Mouse (Mus musculus): ENCODE results near the gene Rtn3. TPM values are rescaled to one million over a fixed set of nuclear protein-coding genes. Genes with fewer than 3 reads are reported as not detected.

Gene Rtn3
- total and polyA plus RNA-seq, 3 experiments = 33.2 to 189 (median 62.7) TPM

GRCm38 (mm10) chr19:7445596-7445995 is 37.5 kb downstream of the Rtn3 start:
- TF ChIP-seq GATA2 (IDR thresholded peaks at IDR 0.05; ENCODE audit: borderline replicate concordance, low read depth, low read length) (no peak), CTCF (IDR thresholded peaks at IDR 0.05; ENCODE audit: low read depth, low read length) (no peak), GATA1 (IDR thresholded peaks at IDR 0.05; ENCODE audit: borderline replicate concordance, low read length) (no peak), POLR2AphosphoS5 (IDR thresholded peaks at IDR 0.05; ENCODE audit: insufficient replicate concordance, low read depth, low read length) (no peak), TAL1 (conservative IDR thresholded peaks at IDR 0.05; ENCODE audit: low read depth, low read length) (no peak)
- no peak overlapping the region for H3K4me3 ChIP-seq (ENCODE audit: low read depth, low read length)
- peaks cover 67% of the 10 kb centered on the region for H3K36me3 ChIP-seq (replicated peaks)
- ATAC-seq (ENCODE audit: extremely low read depth, insufficient number of reproducible peaks, low FRiP score, poor library complexity, severe bottlenecking) = no peak
- H3K27me3 ChIP-seq (ENCODE audit: insufficient read depth, low read length) = no peaks in the 10 kb centered on the region
- DNase-seq (ENCODE audit: low spot score) = no peak
- no peaks in the 10 kb centered on the region for H3K9me3 ChIP-seq (replicated peaks)
- no peaks in the 10 kb centered on the region for H3K4me1 ChIP-seq (ENCODE audit: insufficient read depth, low read depth, low read length)

- DNase-seq (ENCODE audit: low spot score) = no peak
- Histone ChIP-seq H3K4me3 (ENCODE audit: low read depth, low read length) (no peak overlapping the region), H3K27me3 (ENCODE audit: insufficient read depth, low read length) (no peaks in the 10 kb centered on the region), H3K4me1 (ENCODE audit: insufficient read depth, low read depth, low read length) (no peaks in the 10 kb centered on the region), H3K9me3 (replicated peaks) (no peaks in the 10 kb centered on the region), H3K36me3 (replicated peaks) (peaks cover 67% of the 10 kb centered on the region)
- TF ChIP-seq GATA1 (IDR thresholded peaks at IDR 0.05; ENCODE audit: borderline replicate concordance, low read length) = no peak
- TF ChIP-seq GATA2 (IDR thresholded peaks at IDR 0.05; ENCODE audit: borderline replicate concordance, low read depth, low read length) = no peak
- TF ChIP-seq POLR2AphosphoS5 (IDR thresholded peaks at IDR 0.05; ENCODE audit: insufficient replicate concordance, low read depth, low read length) = no peak
- TF ChIP-seq CTCF (IDR thresholded peaks at IDR 0.05; ENCODE audit: low read depth, low read length) = no peak
- TF ChIP-seq TAL1 (conservative IDR thresholded peaks at IDR 0.05; ENCODE audit: low read depth, low read length) = no peak
- no peak for ATAC-seq (ENCODE audit: extremely low read depth, insufficient number of reproducible peaks, low FRiP score, poor library complexity, severe bottlenecking)
Measured at GRCm38 (mm10) chr19:7445105-7445504, 38.0 kb downstream of the Rtn3 start.

- Histone ChIP-seq H3K4me1 (ENCODE audit: insufficient read depth, low read depth, low read length) (peaks cover under 1% of the 10 kb centered on the region), H3K9me3 (replicated peaks) (no peaks in the 10 kb centered on the region), H3K27me3 (ENCODE audit: insufficient read depth, low read length) (no peaks in the 10 kb centered on the region), H3K4me3 (ENCODE audit: low read depth, low read length) (no peak overlapping the region), H3K36me3 (replicated peaks) (peaks cover 54% of the 10 kb centered on the region)
- ATAC-seq (ENCODE audit: extremely low read depth, insufficient number of reproducible peaks, low FRiP score, poor library complexity, severe bottlenecking) (no peak), DNase-seq (ENCODE audit: low spot score) (no peak)
- TF ChIP-seq TAL1 (conservative IDR thresholded peaks at IDR 0.05; ENCODE audit: low read depth, low read length) = no peak
- peak; percentile 63; the same call in 1 of the 2 replicates for TF ChIP-seq CTCF (IDR thresholded peaks at IDR 0.05; ENCODE audit: low read depth, low read length)
- TF ChIP-seq GATA1 (IDR thresholded peaks at IDR 0.05; ENCODE audit: borderline replicate concordance, low read length) = no peak
- no peak for TF ChIP-seq POLR2AphosphoS5 (IDR thresholded peaks at IDR 0.05; ENCODE audit: insufficient replicate concordance, low read depth, low read length)
- no peak for TF ChIP-seq GATA2 (IDR thresholded peaks at IDR 0.05; ENCODE audit: borderline replicate concordance, low read depth, low read length)
Measured at GRCm38 (mm10) chr19:7441493-7441892, 41.6 kb downstream of the Rtn3 start.

GRCm38 (mm10) chr19:7438295-7438694 is 44.8 kb downstream of the Rtn3 start:
- H3K4me1 ChIP-seq (ENCODE audit: insufficient read depth, low read depth, low read length) = peaks cover 2% of the 10 kb centered on the region
- TF ChIP-seq CTCF (IDR thresholded peaks at IDR 0.05; ENCODE audit: low read depth, low read length) = no peak
- TF ChIP-seq GATA2 (IDR thresholded peaks at IDR 0.05; ENCODE audit: borderline replicate concordance, low read depth, low read length) = no peak
- TF ChIP-seq POLR2AphosphoS5 (IDR thresholded peaks at IDR 0.05; ENCODE audit: insufficient replicate concordance, low read depth, low read length) = no peak
- TF ChIP-seq TAL1 (conservative IDR thresholded peaks at IDR 0.05; ENCODE audit: low read depth, low read length) = no peak
- no peak for TF ChIP-seq GATA1 (IDR thresholded peaks at IDR 0.05; ENCODE audit: borderline replicate concordance, low read length)
- H3K27me3 ChIP-seq (ENCODE audit: insufficient read depth, low read length) = no peaks in the 10 kb centered on the region
- DNase-seq (ENCODE audit: low spot score) = no peak
- no peaks in the 10 kb centered on the region for H3K9me3 ChIP-seq (replicated peaks)
- no peak overlapping the region for H3K4me3 ChIP-seq (ENCODE audit: low read depth, low read length)
- no peak for ATAC-seq (ENCODE audit: extremely low read depth, insufficient number of reproducible peaks, low FRiP score, poor library complexity, severe bottlenecking)
- H3K36me3 ChIP-seq (replicated peaks) = peaks cover 58% of the 10 kb centered on the region

- Histone ChIP-seq H3K4me1 (ENCODE audit: insufficient read depth, low read depth, low read length) (peaks cover 2% of the 10 kb centered on the region), H3K27me3 (ENCODE audit: insufficient read depth, low read length) (no peaks in the 10 kb centered on the region), H3K36me3 (replicated peaks) (peaks cover 67% of the 10 kb centered on the region), H3K4me3 (ENCODE audit: low read depth, low read length) (no peak overlapping the region), H3K9me3 (replicated peaks) (no peaks in the 10 kb centered on the region)
- no peak for DNase-seq (ENCODE audit: low spot score)
- no peak for ATAC-seq (ENCODE audit: extremely low read depth, insufficient number of reproducible peaks, low FRiP score, poor library complexity, severe bottlenecking)
- no peak for TF ChIP-seq TAL1 (conservative IDR thresholded peaks at IDR 0.05; ENCODE audit: low read depth, low read length)
- TF ChIP-seq CTCF (IDR thresholded peaks at IDR 0.05; ENCODE audit: low read depth, low read length) = peak; percentile 16; the same call in 1 of the 2 replicates
- TF ChIP-seq POLR2AphosphoS5 (IDR thresholded peaks at IDR 0.05; ENCODE audit: insufficient replicate concordance, low read depth, low read length) = no peak
- no peak for TF ChIP-seq GATA2 (IDR thresholded peaks at IDR 0.05; ENCODE audit: borderline replicate concordance, low read depth, low read length)
- TF ChIP-seq GATA1 (IDR thresholded peaks at IDR 0.05; ENCODE audit: borderline replicate concordance, low read length) = no peak
Measured at GRCm38 (mm10) chr19:7436061-7436970, 46.8 kb downstream of the Rtn3 start.

- peaks cover 70% of the 10 kb centered on the region for H3K36me3 ChIP-seq (replicated peaks)
- no peaks in the 10 kb centered on the region for H3K27me3 ChIP-seq (ENCODE audit: insufficient read depth, low read length)
- TF ChIP-seq GATA1 (IDR thresholded peaks at IDR 0.05; ENCODE audit: borderline replicate concordance, low read length) (no peak), CTCF (IDR thresholded peaks at IDR 0.05; ENCODE audit: low read depth, low read length) (no peak), TAL1 (conservative IDR thresholded peaks at IDR 0.05; ENCODE audit: low read depth, low read length) (no peak), GATA2 (IDR thresholded peaks at IDR 0.05; ENCODE audit: borderline replicate concordance, low read depth, low read length) (no peak), POLR2AphosphoS5 (IDR thresholded peaks at IDR 0.05; ENCODE audit: insufficient replicate concordance, low read depth, low read length) (no peak)
- H3K4me3 ChIP-seq (ENCODE audit: low read depth, low read length) = no peak overlapping the region
- DNase-seq (ENCODE audit: low spot score) = no peak
- no peak for ATAC-seq (ENCODE audit: extremely low read depth, insufficient number of reproducible peaks, low FRiP score, poor library complexity, severe bottlenecking)
- H3K4me1 ChIP-seq (ENCODE audit: insufficient read depth, low read depth, low read length) = peaks cover 2% of the 10 kb centered on the region
- H3K9me3 ChIP-seq (replicated peaks) = no peaks in the 10 kb centered on the region
Measured at GRCm38 (mm10) chr19:7434887-7435286, 48.2 kb downstream of the Rtn3 start.
